Mouse (Mus musculus): ENCODE results near the gene Eef1akmt1. TPM values are rescaled to one million over a fixed set of nuclear protein-coding genes. Genes with fewer than 3 reads are reported as not detected.
A peak's percentile ranks its signal among the peaks of the same experiment; 100 is the strongest.

The Eef1akmt1 gene
- polyA plus RNA-seq, 1 experiment from 2014 or later: 104 TPM

DNA sequence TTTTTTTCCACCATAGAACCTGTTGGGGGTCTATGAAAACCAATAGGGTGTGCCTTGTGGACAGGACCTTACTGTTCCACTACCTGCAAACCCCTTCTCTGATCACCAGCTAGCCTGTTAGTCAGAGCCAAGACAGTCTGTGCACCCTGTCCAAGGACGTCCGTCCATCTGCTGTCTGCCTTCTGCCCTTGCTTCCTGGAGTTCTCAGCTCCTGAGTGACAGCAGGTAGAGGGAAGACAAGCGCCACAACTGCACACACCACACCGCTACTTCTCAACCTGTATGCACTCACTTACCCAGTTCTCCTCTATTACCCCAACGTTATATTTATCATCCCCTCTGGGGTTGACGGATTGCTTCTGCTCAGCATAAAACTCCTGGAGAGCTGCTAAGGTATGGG is 5.8 kb downstream of the Eef1akmt1 start:
- no peaks in the 10 kb centered on the region for H3K27me3 ChIP-seq (ENCODE audit: control insufficient read depth, insufficient read depth, low read length)
- no peak overlapping the region for H3K9ac ChIP-seq (replicated peaks; ENCODE audit: low read length)
- H3K27ac ChIP-seq (replicated peaks; ENCODE audit: low read depth, low read length): no peak overlapping the region
- whole genome bisulfite sequencing: 90% methylated on average over 6 of the region's 6 CpGs
- no peaks in the 10 kb centered on the region for H3K36me3 ChIP-seq (replicated peaks; ENCODE audit: control insufficient read depth, insufficient read depth, low read depth, low read length)
- no peak overlapping the region for H3K4me2 ChIP-seq (ENCODE audit: low read depth, low read length)
- DNase-seq (ENCODE audit: low spot score) (no peak), ATAC-seq (replicated peaks; ENCODE audit: insufficient number of reproducible peaks, low FRiP score, low TSS enrichment, low read depth) (no peak)
- no peaks in the 10 kb centered on the region for H3K4me1 ChIP-seq (ENCODE audit: control insufficient read depth, insufficient read depth, low read length)
- no peaks in the 10 kb centered on the region for H3K9me3 ChIP-seq (replicated peaks; ENCODE audit: control insufficient read depth, low read length)
- no peak overlapping the region for H3K4me3 ChIP-seq (ENCODE audit: low read depth, low read length)

DNA sequence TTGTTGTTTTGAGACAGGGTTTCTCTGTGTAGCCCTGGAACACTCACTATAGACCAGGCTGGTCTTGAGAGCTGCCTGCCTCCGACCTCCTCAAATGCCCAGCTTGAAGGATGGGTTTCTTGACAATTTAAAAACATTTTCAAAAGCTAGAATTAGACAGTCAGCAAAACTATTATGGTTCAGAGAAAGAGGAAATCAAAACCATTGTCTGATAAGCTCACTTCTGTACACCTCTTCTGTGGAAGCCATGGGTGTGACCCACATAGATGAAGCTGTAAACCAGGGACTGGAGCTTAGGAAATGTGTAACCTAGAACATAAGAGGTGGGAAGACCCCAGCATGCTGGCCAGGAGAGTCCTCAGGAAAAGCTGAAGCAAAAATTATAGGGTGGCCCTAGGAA is 14.5 kb downstream of the Eef1akmt1 start:
- ATAC-seq (replicated peaks; ENCODE audit: insufficient number of reproducible peaks, low FRiP score, low TSS enrichment, low read depth) (no peak), DNase-seq (ENCODE audit: low spot score) (no peak)
- no peak overlapping the region for H3K4me2 ChIP-seq (ENCODE audit: low read depth, low read length)
- H3K27ac ChIP-seq (replicated peaks; ENCODE audit: low read depth, low read length): no peak overlapping the region
- H3K27me3 ChIP-seq (ENCODE audit: control insufficient read depth, insufficient read depth, low read length): no peaks in the 10 kb centered on the region
- H3K4me1 ChIP-seq (ENCODE audit: control insufficient read depth, insufficient read depth, low read length): no peaks in the 10 kb centered on the region
- no peak overlapping the region for H3K4me3 ChIP-seq (ENCODE audit: low read depth, low read length)
- no peak overlapping the region for H3K9ac ChIP-seq (replicated peaks; ENCODE audit: low read length)
- H3K36me3 ChIP-seq (replicated peaks; ENCODE audit: control insufficient read depth, insufficient read depth, low read depth, low read length): no peaks in the 10 kb centered on the region
- 89% methylated on average over 1 of the region's 1 CpGs for WGBS
- no peaks in the 10 kb centered on the region for H3K9me3 ChIP-seq (replicated peaks; ENCODE audit: control insufficient read depth, low read length)

DNA sequence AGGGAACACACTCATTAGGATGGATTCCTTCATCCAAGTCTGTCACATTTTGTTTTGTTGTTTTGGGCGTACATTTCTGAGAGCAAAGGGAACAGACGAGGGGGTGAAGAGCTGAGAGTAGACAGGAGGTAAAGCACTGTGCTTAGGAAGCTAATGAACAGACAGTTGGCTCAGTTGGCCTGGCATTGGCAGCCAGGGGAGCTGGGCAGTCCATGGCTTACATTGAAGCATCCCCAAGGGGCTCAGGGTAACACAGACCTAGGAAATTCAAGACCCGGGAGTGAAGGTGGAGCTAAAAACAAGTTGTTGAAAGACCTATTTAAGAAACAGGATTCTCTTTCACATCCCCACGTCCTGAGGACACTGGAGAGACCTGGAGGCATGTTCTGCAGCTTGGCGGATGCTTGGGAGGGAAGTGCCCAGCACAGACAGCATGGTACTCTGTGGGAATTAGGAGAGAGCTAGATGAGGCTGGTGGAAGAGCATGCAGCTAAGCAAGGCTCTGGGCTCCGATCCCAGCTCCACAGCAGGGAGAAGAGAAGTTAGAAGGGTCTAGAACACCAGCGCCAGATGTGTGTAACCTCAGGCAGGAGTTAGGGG is 15.8 kb downstream of the Eef1akmt1 start:
- 78% methylated on average over 7 of the region's 7 CpGs for WGBS
- Histone ChIP-seq H3K4me3 (ENCODE audit: low read depth, low read length) (no peak overlapping the region), H3K27me3 (ENCODE audit: control insufficient read depth, insufficient read depth, low read length) (no peaks in the 10 kb centered on the region), H3K4me2 (ENCODE audit: low read depth, low read length) (no peak overlapping the region), H3K27ac (replicated peaks; ENCODE audit: low read depth, low read length) (no peak overlapping the region), H3K9ac (replicated peaks; ENCODE audit: low read length) (no peak overlapping the region), H3K4me1 (ENCODE audit: control insufficient read depth, insufficient read depth, low read length) (no peaks in the 10 kb centered on the region), H3K9me3 (replicated peaks; ENCODE audit: control insufficient read depth, low read length) (no peaks in the 10 kb centered on the region), H3K36me3 (replicated peaks; ENCODE audit: control insufficient read depth, insufficient read depth, low read depth, low read length) (no peaks in the 10 kb centered on the region)
- ATAC-seq (replicated peaks; ENCODE audit: insufficient number of reproducible peaks, low FRiP score, low TSS enrichment, low read depth): no peak
- no peak for DNase-seq (ENCODE audit: low spot score)

DNA sequence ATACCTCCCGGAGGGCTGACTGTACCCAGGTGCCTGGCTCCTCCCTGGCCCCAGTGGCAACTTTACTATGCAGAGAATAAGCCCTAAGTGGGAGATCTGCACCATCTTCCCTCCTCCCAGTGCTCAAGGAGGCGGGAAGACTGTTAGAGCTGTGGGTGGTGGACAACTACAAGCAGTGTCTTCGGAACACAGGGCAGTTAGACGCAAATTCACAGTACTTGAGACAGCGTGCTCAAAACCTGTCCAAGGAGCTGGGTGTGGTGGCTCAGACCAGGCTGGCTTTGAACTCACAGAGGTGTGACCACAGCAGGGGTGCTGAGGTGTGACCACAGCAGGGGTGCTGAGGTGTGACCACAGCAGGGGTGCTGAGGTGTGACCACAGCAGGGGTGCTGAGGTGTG is 17.0 kb downstream of the Eef1akmt1 start:
- Histone ChIP-seq H3K9me3 (replicated peaks; ENCODE audit: control insufficient read depth, low read length) (no peaks in the 10 kb centered on the region), H3K36me3 (replicated peaks; ENCODE audit: control insufficient read depth, insufficient read depth, low read depth, low read length) (no peaks in the 10 kb centered on the region; the same call in 1 of the 2 replicates), H3K9ac (replicated peaks; ENCODE audit: low read length) (no peak overlapping the region), H3K27ac (replicated peaks; ENCODE audit: low read depth, low read length) (no peak overlapping the region), H3K27me3 (ENCODE audit: control insufficient read depth, insufficient read depth, low read length) (no peaks in the 10 kb centered on the region), H3K4me1 (ENCODE audit: control insufficient read depth, insufficient read depth, low read length) (no peaks in the 10 kb centered on the region), H3K4me2 (ENCODE audit: low read depth, low read length) (no peak overlapping the region), H3K4me3 (ENCODE audit: low read depth, low read length) (no peak overlapping the region)
- ATAC-seq (replicated peaks; ENCODE audit: insufficient number of reproducible peaks, low FRiP score, low TSS enrichment, low read depth) (no peak), DNase-seq (ENCODE audit: low spot score) (no peak)
- 86% methylated on average over 5 of the region's 5 CpGs for WGBS

DNA sequence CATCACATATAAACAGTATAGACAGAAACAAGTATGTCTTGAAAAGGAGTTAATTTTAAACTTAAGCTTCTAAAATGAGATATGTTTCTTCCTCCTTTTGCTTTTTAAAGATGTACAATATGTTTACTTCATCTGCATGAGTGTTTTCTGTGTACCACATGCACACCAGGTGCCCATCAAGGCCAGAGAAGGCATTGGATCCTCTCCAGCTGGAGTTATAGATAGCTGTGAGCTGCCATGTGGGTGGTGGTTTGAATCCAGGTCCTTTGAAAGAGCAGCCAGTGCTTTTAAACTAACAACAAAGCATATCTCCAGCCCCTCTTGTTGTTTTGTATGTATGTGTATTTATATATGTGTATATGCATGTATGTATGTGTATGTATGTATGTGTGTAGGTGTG is 18.5 kb downstream of the Eef1akmt1 start:
- H3K9ac ChIP-seq (replicated peaks; ENCODE audit: low read length): no peak overlapping the region
- no peaks in the 10 kb centered on the region for H3K4me1 ChIP-seq (ENCODE audit: control insufficient read depth, insufficient read depth, low read length)

DNA sequence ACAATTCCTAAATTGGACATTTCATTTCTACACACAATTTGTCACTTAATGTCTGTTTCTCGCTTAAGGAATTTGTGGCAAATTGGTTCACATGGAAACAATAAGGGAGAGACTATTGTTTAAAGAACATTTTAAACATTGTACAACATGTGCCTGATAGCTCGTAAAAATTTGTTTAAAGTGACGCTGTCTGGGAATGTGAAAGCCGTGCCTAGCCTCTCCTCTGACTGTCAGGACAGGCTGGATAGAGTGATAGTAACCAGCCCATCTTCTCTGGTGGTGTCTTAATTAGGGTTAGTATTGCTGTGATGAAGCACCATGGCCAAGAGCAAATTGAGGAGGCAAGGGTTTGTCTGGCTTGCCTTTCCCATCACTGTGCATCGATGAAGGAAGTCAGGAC is 24.4 kb downstream of the Eef1akmt1 start:
- Histone ChIP-seq H3K9me3 (replicated peaks; ENCODE audit: control insufficient read depth, low read length) (no peaks in the 10 kb centered on the region), H3K9ac (replicated peaks; ENCODE audit: low read length) (no peak overlapping the region), H3K4me3 (ENCODE audit: low read depth, low read length) (no peak overlapping the region), H3K27me3 (ENCODE audit: control insufficient read depth, insufficient read depth, low read length) (no peaks in the 10 kb centered on the region), H3K36me3 (replicated peaks; ENCODE audit: control insufficient read depth, insufficient read depth, low read depth, low read length) (no peaks in the 10 kb centered on the region; the same call in 1 of the 2 replicates), H3K27ac (replicated peaks; ENCODE audit: low read depth, low read length) (no peak overlapping the region), H3K4me1 (ENCODE audit: control insufficient read depth, insufficient read depth, low read length) (peaks cover 2% of the 10 kb centered on the region; the same call in 1 of the 2 replicates), H3K4me2 (ENCODE audit: low read depth, low read length) (no peak overlapping the region)
- ATAC-seq (replicated peaks; ENCODE audit: insufficient number of reproducible peaks, low FRiP score, low TSS enrichment, low read depth) (no peak), DNase-seq (ENCODE audit: low spot score) (no peak)
- WGBS: 78% methylated on average over 5 of the region's 5 CpGs

More for the DNA sequence above, 18.5 kb downstream of the Eef1akmt1 start:
- DNase-seq (ENCODE audit: low spot score) (no peak), ATAC-seq (replicated peaks; ENCODE audit: insufficient number of reproducible peaks, low FRiP score, low TSS enrichment, low read depth) (no peak)
- Histone ChIP-seq H3K4me2 (ENCODE audit: low read depth, low read length) (no peak overlapping the region), H3K27me3 (ENCODE audit: control insufficient read depth, insufficient read depth, low read length) (no peaks in the 10 kb centered on the region), H3K9me3 (replicated peaks; ENCODE audit: control insufficient read depth, low read length) (no peaks in the 10 kb centered on the region), H3K27ac (replicated peaks; ENCODE audit: low read depth, low read length) (no peak overlapping the region), H3K36me3 (replicated peaks; ENCODE audit: control insufficient read depth, insufficient read depth, low read depth, low read length) (no peaks in the 10 kb centered on the region; the same call in 1 of the 2 replicates), H3K4me3 (ENCODE audit: low read depth, low read length) (no peak overlapping the region)

DNA sequence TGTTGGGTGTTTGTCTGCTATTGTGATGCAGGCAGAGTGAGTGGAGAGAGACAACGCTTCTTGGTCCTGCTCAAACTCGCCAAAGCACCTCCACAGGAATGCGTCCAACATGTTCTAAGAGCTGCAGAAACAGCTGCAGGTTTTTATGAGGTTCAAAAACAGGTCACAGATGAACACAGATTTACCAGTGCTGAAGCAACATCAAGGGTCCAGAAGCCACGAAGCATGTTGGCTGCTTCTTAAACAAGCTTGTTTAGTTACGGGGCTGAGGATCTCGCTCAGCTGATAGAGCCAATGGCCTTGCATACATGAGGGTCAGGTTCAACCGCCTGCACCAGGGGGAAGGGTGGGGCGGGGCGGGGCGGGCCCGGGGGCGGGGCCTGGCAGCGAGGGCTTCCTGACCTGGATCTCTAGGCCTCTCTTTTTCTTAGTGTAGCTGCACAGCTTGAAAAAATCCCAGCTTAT is 24.8 kb downstream of the Eef1akmt1 start:
- 23% methylated on average over 13 of the region's 13 CpGs for WGBS
- H3K9ac ChIP-seq (replicated peaks; ENCODE audit: low read length): no peak overlapping the region
- H3K4me2 ChIP-seq (ENCODE audit: low read depth, low read length): no peak overlapping the region
- peaks cover 2% of the 10 kb centered on the region; the same call in 1 of the 2 replicates for H3K4me1 ChIP-seq (ENCODE audit: control insufficient read depth, insufficient read depth, low read length)
- ATAC-seq (replicated peaks; ENCODE audit: insufficient number of reproducible peaks, low FRiP score, low TSS enrichment, low read depth) (no peak; the same call in 1 of the 2 replicates), DNase-seq (ENCODE audit: low spot score) (peak; percentile 24)
- no peak overlapping the region for H3K4me3 ChIP-seq (ENCODE audit: low read depth, low read length)
- H3K9me3 ChIP-seq (replicated peaks; ENCODE audit: control insufficient read depth, low read length): no peaks in the 10 kb centered on the region
- no peaks in the 10 kb centered on the region; the same call in 1 of the 2 replicates for H3K36me3 ChIP-seq (replicated peaks; ENCODE audit: control insufficient read depth, insufficient read depth, low read depth, low read length)
- H3K27ac ChIP-seq (replicated peaks; ENCODE audit: low read depth, low read length): no peak overlapping the region
- no peaks in the 10 kb centered on the region for H3K27me3 ChIP-seq (ENCODE audit: control insufficient read depth, insufficient read depth, low read length)

DNA sequence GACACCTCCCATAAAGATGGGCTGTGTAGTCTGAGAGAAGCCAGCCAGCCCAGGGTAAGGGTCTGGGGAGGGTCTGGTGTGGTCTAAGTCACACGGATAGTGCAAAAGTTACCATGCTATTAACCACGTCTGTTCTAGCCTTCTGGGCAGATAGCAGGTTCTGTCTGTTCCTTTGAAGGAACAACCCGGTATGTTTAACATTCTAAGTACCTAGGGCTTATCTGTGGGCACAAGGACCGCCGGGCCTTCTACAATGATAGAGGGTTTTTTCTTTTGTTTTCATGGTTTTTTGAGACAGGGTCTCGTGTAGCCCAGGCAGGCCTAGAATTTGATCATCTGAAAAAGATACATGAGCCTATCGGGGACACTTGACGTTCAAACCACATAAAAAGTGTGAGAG is 25.3 kb downstream of the Eef1akmt1 start:
- no peak for DNase-seq (ENCODE audit: low spot score)
- H3K27ac ChIP-seq (replicated peaks; ENCODE audit: low read depth, low read length): no peak overlapping the region
- WGBS: 85% methylated on average over 8 of the region's 8 CpGs
- H3K4me3 ChIP-seq (ENCODE audit: low read depth, low read length): no peak overlapping the region
- H3K36me3 ChIP-seq (replicated peaks; ENCODE audit: control insufficient read depth, insufficient read depth, low read depth, low read length): no peaks in the 10 kb centered on the region; the same call in 1 of the 2 replicates
- no peak for ATAC-seq (replicated peaks; ENCODE audit: insufficient number of reproducible peaks, low FRiP score, low TSS enrichment, low read depth)
- no peak overlapping the region for H3K4me2 ChIP-seq (ENCODE audit: low read depth, low read length)
- peaks cover 2% of the 10 kb centered on the region; the same call in 1 of the 2 replicates for H3K4me1 ChIP-seq (ENCODE audit: control insufficient read depth, insufficient read depth, low read length)
- no peak overlapping the region for H3K9ac ChIP-seq (replicated peaks; ENCODE audit: low read length)
- no peaks in the 10 kb centered on the region for H3K9me3 ChIP-seq (replicated peaks; ENCODE audit: control insufficient read depth, low read length)
- H3K27me3 ChIP-seq (ENCODE audit: control insufficient read depth, insufficient read depth, low read length): no peaks in the 10 kb centered on the region

All from embryonic facial prominence, embryonic 11.5 days (tissue).